In the genomic region with DNA sequence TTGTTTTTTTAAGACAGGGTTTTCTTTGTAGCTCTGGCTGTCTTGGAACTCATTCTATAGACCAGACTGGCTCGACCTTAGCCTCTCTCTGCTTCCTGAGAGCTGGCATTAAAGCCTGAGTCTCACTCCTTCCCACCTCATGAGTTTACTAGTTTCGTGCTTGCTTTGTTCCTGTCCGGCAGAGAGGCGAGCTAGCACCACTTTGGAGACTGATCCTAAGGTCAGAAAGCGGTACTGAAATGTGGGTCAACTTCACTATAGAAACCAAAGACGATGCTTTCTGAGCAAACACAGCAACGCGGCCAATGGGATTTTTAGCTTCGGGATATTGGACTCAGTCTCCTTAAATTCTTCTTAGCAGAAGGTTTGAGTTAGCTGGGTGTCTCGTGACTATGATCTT, we compare ENCODE assay signal across 11 mouse cellular contexts. TPM values are rescaled to one million over a fixed set of nuclear protein-coding genes. Genes with fewer than 3 reads are reported as not detected.
A peak's percentile ranks its signal among the peaks of the same experiment; 100 is the strongest.
DNase-seq lines count a peak whose midpoint lies in the region; ATAC-seq and TF ChIP-seq lines count a peak whose summit lies in the region.
"Had no signal": no experiment of that assay in that cellular context is flagged by ENCODE, and none has a peak within 500 bp of the region (broad histone marks: within the 10 kb centered on the region; RNA-seq: fewer than 3 reads in every experiment).

No protein-coding gene starts in this region.

- 33% methylated on average over 10 of the region's 10 CpGs for WGBS in heart, embryonic 10.5 days
- 33% methylated on average over 10 of the region's 10 CpGs for WGBS in lung, embryonic 16.5 days
- 34% methylated on average over 10 of the region's 10 CpGs for WGBS in hindbrain, postnatal 0 days
- WGBS in neural tube, embryonic 12.5 days: 46% methylated on average over 10 of the region's 10 CpGs

- no peaks in the 10 kb centered on the region for H3K27me3 ChIP-seq in heart, embryonic 10.5 days (ENCODE audit: insufficient read depth, poor library complexity, severe bottlenecking)
- no peaks in the 10 kb centered on the region; the same call in 1 of the 2 replicates for H3K27me3 ChIP-seq in lung, embryonic 16.5 days (ENCODE audit: control insufficient read depth, insufficient read depth, low read depth, low read length)
- no peaks in the 10 kb centered on the region for H3K27me3 ChIP-seq in hindbrain, postnatal 0 days (ENCODE audit: insufficient read depth, low read length)
- no peaks in the 10 kb centered on the region for H3K27me3 ChIP-seq in neural tube, embryonic 12.5 days (replicated peaks)

- peak overlapping the region; percentile 80; the same call in 1 of the 2 replicates for H3K4me3 ChIP-seq in heart, embryonic 10.5 days
- peak overlapping the region; percentile 80; the same call in 1 of the 2 replicates for H3K4me3 ChIP-seq in lung, embryonic 16.5 days (ENCODE audit: low read length)
- no peak overlapping the region for H3K4me3 ChIP-seq in hindbrain, postnatal 0 days (ENCODE audit: low read length)
- no peak overlapping the region for H3K4me3 ChIP-seq in neural tube, embryonic 12.5 days

- intact Hi-C loops in left cerebral cortex, postnatal 4 days (cut with DNase I): no loop called here

- no peak overlapping the region for H3K9ac ChIP-seq in lung, embryonic 16.5 days (ENCODE audit: low read length)
- no peak overlapping the region for H3K9ac ChIP-seq in hindbrain, postnatal 0 days (replicated peaks; ENCODE audit: low read length)
- no peak overlapping the region for H3K9ac ChIP-seq in neural tube, embryonic 12.5 days

- H3K36me3 ChIP-seq in heart, embryonic 10.5 days: no peaks in the 10 kb centered on the region
- H3K36me3 ChIP-seq in lung, embryonic 16.5 days (ENCODE audit: control insufficient read depth, insufficient read depth, low read length): no peaks in the 10 kb centered on the region
- no peaks in the 10 kb centered on the region for H3K36me3 ChIP-seq in hindbrain, postnatal 0 days (ENCODE audit: insufficient read depth, low read length)
- H3K36me3 ChIP-seq in neural tube, embryonic 12.5 days: no peaks in the 10 kb centered on the region

- H3K9me3 ChIP-seq in heart, embryonic 10.5 days: no peaks in the 10 kb centered on the region
- no peaks in the 10 kb centered on the region for H3K9me3 ChIP-seq in lung, embryonic 16.5 days (ENCODE audit: control insufficient read depth, low read length)
- H3K9me3 ChIP-seq in hindbrain, postnatal 0 days (ENCODE audit: low read length): no peaks in the 10 kb centered on the region
- no peaks in the 10 kb centered on the region for H3K9me3 ChIP-seq in neural tube, embryonic 12.5 days

- peaks cover 13% of the 10 kb centered on the region for H3K4me1 ChIP-seq in heart, embryonic 10.5 days
- peaks cover 15% of the 10 kb centered on the region for H3K4me1 ChIP-seq in lung, embryonic 16.5 days (replicated peaks; ENCODE audit: control insufficient read depth, insufficient read depth, low read length)
- no peaks in the 10 kb centered on the region for H3K4me1 ChIP-seq in hindbrain, postnatal 0 days (ENCODE audit: insufficient read depth, low read length)
- peaks cover 15% of the 10 kb centered on the region for H3K4me1 ChIP-seq in neural tube, embryonic 12.5 days

- TF ChIP-seq CTCF in hindbrain, postnatal 0 days (IDR thresholded peaks at IDR 0.05; ENCODE audit: low read depth): no peak

- no peak overlapping the region for H3K27ac ChIP-seq in heart, embryonic 10.5 days
- no peak overlapping the region for H3K27ac ChIP-seq in lung, embryonic 16.5 days (ENCODE audit: low read length)
- H3K27ac ChIP-seq in hindbrain, postnatal 0 days: 0 out of 2 replicates have a peak overlapping the region, but pooled peaks have one; percentile 73
- no peak overlapping the region for H3K27ac ChIP-seq in neural tube, embryonic 12.5 days

- ATAC-seq in lung, embryonic 16.5 days (ENCODE audit: low read depth): no peak
- ATAC-seq in hindbrain, postnatal 0 days: no peak
- no peak for ATAC-seq in neural tube, embryonic 12.5 days (ENCODE audit: low FRiP score, low read depth)
- ATAC-seq: CD4-positive, CD25-positive, alpha-beta regulatory T cell, adult 4 months had no signal

- no peak for DNase-seq in heart, embryonic 10.5 days (ENCODE audit: low spot score)
- DNase-seq in heart, adult 8-10 months (ENCODE audit: low spot score): no peak
- no peak for DNase-seq in lung, postnatal 14 days
- DNase-seq in hindbrain, postnatal 0 days (ENCODE audit: low spot score): no peak
- DNase-seq in left cerebral cortex, postnatal 4 days: no peak
- no peak for DNase-seq in cerebellum, adult 9-10 months
- DNase-seq: gastrocnemius, postnatal 36 days; kidney, postnatal 36 days had no signal

- no peak overlapping the region for H3K4me2 ChIP-seq in lung, embryonic 16.5 days (ENCODE audit: low read depth, low read length)
- H3K4me2 ChIP-seq in hindbrain, postnatal 0 days (ENCODE audit: low read depth, low read length): peak overlapping the region; percentile 98
- H3K4me2 ChIP-seq in neural tube, embryonic 12.5 days (replicated peaks): peak overlapping the region; percentile 90

RNA-seq across cellular contexts. Expression of a gene that starts 1.3 kb away (rescaled TPM):
- 10.6 and 14.9 TPM in 2 replicates for polyA plus RNA-seq in heart, embryonic 10.5 days (2016; fragmentation: Nextera tagmentation; extraction: Ambion mirVana)
- total RNA-seq in heart, adult 8-10 months (2022): 10 to 100 TPM; 16.9 to 26.5 (median 20.6) TPM
- 4.4 and 4.6 TPM in 2 replicates for polyA plus RNA-seq in lung, embryonic 16.5 days (2015; fragmentation: Nextera tagmentation; extraction: Ambion mirVana)
- 29.6 and 38.9 TPM in 2 replicates for total RNA-seq in hindbrain, postnatal 0 days (2014; rRNA removed)
- 11.9 and 12.0 TPM in 2 replicates for polyA plus RNA-seq in hindbrain, postnatal 0 days (2015; fragmentation: Nextera tagmentation; extraction: Ambion mirVana)
- 18.9 and 20.3 TPM in 2 replicates for polyA plus RNA-seq in neural tube, embryonic 12.5 days (2016; fragmentation: Nextera tagmentation; extraction: Ambion mirVana)
- 10 to 100 TPM; 27.5 to 27.9 TPM for total RNA-seq in left cerebral cortex, postnatal 4 days (2021)

Comparison
In these comparisons a context has a peak if more than half of its experiments do, and no peak if none do; other contexts are left out.
1. H3K4me3 ChIP-seq: peak in heart, embryonic 10.5 days (single experiment) and lung, embryonic 16.5 days (single experiment); none in hindbrain, postnatal 0 days (single experiment) and neural tube, embryonic 12.5 days (single experiment).